Mouse (Mus musculus): Measurements from ENCODE around the gene Zdhhc18.

The Zdhhc18 gene

GRCm38 (mm10) chr4:133631071-133631768, 18.7 kb downstream of the Zdhhc18 start:
- DNase-seq (ENCODE audit: low read depth, low spot score) = no peak

DNA sequence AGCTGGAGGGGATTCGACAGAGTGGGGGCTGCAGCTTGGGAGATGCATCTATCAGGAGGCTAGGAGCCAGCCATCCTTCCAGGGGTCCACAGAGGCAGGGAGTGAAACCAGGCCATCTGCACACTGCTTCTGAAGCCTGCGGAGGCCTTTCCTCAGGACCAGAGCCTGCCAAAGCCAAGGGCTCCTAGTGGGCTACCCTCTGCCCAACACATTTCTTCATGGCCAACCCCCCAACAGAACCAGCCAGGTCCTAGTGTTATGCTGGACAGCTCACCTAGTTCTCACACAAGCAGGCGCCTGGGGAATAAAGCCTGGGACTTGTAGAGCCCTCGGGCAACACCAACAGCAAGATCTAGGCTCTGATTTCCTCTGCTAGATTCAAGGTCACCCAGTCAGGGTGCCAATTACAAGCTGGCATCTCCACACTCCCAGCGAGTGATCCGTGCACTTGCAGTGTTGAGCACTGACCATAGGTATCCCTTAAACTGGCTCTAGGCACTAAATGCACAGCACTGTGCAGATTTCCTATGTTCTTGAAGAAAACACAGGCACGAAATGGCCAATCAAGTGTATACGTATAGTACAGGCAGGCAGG, 19.5 kb downstream of the Zdhhc18 start:
- no peak for DNase-seq (ENCODE audit: low read depth, low spot score)

- no peak for DNase-seq (ENCODE audit: low read depth, low spot score)
These were observed 20.8 kb downstream of the Zdhhc18 start for GRCm38 (mm10) chr4:133629191-133629590.

GRCm38 (mm10) chr4:133628517-133628916, 21.4 kb downstream of the Zdhhc18 start:
- no peak for DNase-seq (ENCODE audit: low read depth, low spot score)

- DNase-seq (ENCODE audit: low read depth, low spot score) = no peak
These were observed 22.9 kb downstream of the Zdhhc18 start for GRCm38 (mm10) chr4:133627039-133627438.

DNA sequence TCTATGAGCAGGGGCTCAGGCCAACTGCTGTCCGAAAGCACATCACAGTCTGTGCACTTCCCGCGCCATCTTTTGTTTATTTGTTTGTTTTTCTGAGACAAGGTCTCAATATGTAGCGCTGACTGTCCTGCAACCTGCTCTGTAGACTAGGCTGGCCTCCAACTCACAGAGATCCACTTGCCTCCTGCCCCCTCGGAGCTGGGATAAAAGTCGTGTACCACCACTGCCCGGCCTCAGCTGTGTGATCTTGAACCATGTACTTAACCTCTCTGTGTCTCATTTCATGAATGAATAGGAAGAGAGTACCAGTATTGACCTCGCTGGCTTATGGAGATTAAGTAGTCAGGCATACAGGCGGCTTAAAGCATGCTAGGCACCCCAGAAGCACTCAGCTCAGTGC, 23.3 kb downstream of the Zdhhc18 start:
- no peak for DNase-seq (ENCODE audit: low read depth, low spot score)

- DNase-seq (ENCODE audit: low read depth, low spot score) = no peak
These were observed 23.7 kb downstream of the Zdhhc18 start for GRCm38 (mm10) chr4:133626221-133626620.

GRCm38 (mm10) chr4:133625621-133626071, 24.3 kb downstream of the Zdhhc18 start:
- no peak for DNase-seq (ENCODE audit: low read depth, low spot score)

- DNase-seq (ENCODE audit: low read depth, low spot score) = no peak
These were observed 25.1 kb downstream of the Zdhhc18 start for GRCm38 (mm10) chr4:133624830-133625229.

- no peak for DNase-seq (ENCODE audit: low read depth, low spot score)
These were observed 27.7 kb downstream of the Zdhhc18 start for GRCm38 (mm10) chr4:133622161-133622695.

DNA sequence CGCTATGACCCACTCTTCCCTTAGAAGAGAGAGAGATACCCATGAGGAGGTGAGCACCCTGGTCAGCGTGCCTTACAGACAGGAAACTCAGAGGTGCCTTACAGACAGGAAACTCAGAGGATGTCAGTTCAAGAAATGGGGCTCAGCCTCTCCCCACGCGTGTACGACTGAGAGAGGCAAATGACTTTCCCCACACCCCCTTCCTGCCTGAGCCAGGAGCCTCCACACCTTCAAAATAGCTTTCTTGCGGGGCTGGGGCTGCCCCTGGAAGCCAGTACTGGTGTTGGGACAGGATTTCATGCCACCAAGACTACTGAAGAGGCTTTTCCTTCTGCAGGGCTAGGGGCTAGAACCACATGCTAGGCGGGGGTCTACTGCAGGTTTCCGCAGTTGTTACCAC, 29.3 kb downstream of the Zdhhc18 start:
- DNase-seq (ENCODE audit: low read depth, low spot score) = no peak

- no peak for DNase-seq (ENCODE audit: low read depth, low spot score)
These were observed 30.3 kb downstream of the Zdhhc18 start for GRCm38 (mm10) chr4:133619473-133620136.

DNA sequence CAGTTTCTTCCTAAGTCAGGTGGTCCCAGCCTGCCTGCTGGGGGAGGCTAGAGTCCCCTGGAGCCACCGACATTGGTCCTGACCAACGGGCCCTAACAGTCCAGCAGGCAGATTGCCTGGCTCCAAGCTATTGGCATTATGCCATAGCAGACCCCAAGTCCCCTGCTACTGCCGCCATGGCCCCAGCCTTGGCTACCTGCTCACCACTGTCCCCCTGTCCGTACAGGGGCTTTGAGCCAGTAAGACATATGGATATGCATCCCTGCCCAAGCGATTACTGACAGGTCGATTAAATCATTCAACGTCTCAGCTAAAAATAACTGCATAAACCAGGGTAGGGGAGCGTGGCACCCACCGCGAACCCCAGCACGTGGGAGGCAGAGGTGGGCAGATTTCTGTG, 32.0 kb downstream of the Zdhhc18 start:
- no peak for DNase-seq (ENCODE audit: low read depth, low spot score)

DNA sequence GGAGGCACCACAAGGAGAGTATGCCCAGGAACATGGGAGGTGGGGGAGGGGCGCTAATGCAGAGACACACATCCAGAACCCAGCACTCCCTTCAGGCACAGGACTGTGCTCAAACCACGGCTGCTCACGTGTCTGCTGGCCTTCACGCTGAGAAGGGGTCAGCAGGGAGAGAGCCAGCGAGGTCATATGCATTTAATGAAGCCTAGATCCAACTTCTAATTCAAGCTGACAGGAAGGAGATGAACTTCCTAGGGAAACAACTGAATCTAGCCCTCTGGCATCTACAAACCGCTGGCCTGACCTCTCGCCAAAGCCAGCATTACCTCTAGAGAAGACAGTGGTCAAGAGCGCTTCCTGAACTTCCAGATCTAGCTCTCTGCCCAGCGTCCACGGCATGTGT, 34.5 kb downstream of the Zdhhc18 start:
- no peak for DNase-seq (ENCODE audit: low read depth, low spot score)

DNA sequence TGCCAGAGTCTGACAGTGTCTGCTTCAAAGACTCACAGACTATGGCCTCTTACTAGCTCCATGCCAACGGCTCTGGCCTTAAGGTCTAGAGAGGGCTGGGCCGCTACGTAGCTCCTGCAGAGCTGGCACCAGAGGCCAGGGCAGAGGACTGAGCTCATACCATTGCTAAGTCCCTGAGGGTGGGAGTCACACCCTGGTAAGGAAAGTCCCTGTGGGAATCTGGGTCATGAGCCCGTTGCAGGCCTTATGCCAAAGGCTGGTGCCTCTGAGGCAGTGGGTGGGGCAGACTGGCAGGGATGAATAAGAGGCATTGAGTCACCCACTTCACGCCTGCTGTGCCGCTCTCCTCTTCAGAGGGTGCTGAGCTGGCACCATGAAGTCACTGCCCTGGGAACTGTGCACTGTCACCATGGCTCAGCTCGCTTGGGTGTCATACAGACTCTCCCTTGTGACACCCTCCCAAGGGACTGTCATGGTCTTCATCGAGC, 35.6 kb downstream of the Zdhhc18 start:
- DNase-seq (ENCODE audit: low read depth, low spot score) = no peak

GRCm38 (mm10) chr4:133613867-133614266, 36.1 kb downstream of the Zdhhc18 start:
- no peak for DNase-seq (ENCODE audit: low read depth, low spot score)

DNA sequence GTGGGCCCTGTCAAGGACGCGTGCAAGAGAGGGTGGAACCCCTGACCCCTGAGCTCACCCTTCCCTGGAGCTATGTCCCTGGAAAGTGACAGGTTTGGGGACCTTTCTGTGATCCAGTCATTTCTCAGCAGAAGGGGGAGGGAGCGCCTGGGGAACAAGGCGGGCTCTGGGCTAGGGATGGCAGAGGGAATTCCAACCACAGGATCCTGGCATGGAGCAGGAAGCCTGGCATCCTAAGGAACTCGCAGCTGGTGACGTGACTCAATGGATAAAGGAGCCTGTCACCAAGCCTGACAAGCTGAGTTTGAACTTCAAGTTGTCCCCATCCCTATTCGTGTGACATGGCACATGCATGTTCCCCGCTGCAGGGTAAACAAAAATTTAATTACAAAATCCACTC, 36.9 kb downstream of the Zdhhc18 start:
- no peak for DNase-seq (ENCODE audit: low read depth, low spot score)

- no peak for DNase-seq (ENCODE audit: low read depth, low spot score)
These were observed 37.5 kb downstream of the Zdhhc18 start for GRCm38 (mm10) chr4:133612416-133612815.

GRCm38 (mm10) chr4:133611815-133612214, 38.1 kb downstream of the Zdhhc18 start:
- DNase-seq (ENCODE audit: low read depth, low spot score) = no peak

- DNase-seq (ENCODE audit: low read depth, low spot score) = peak; percentile 20
These were observed 40.2 kb downstream of the Zdhhc18 start for GRCm38 (mm10) chr4:133609719-133610118.

GRCm38 (mm10) chr4:133607284-133607683, 42.7 kb downstream of the Zdhhc18 start:
- no peak for DNase-seq (ENCODE audit: low read depth, low spot score)

- DNase-seq (ENCODE audit: low read depth, low spot score) = no peak
These were observed 44.6 kb downstream of the Zdhhc18 start for GRCm38 (mm10) chr4:133605330-133605729.

All from retina, adult 2 months (tissue).